Mouse (Mus musculus) heart, postnatal 14 days (tissue): ENCODE measurements around the gene Tulp4. TPM values are rescaled to one million over a fixed set of nuclear protein-coding genes. Genes with fewer than 3 reads are reported as not detected.
A peak's percentile ranks its signal among the peaks of the same experiment; 100 is the strongest.
"Not testable (repeated sequence)": the region's sequence is repeated elsewhere in the genome, so short reads cannot be mapped to it uniquely, and the experiment has no call there.

Experiments
- DNase-seq, 2 experiments: peaks; one replicate each; pipeline ENCODE4 v3.0.0; 2021 to 2022
- intact Hi-C: fragments of 180-260 bp; cut with DNase I; formaldehyde crosslinking; loops from one replicate; pipeline ENCODE4 v1.15.1; 2025
- total RNA-seq, 2 experiments: library from RNA; stranded (reverse); gene quantifications; 2 replicates each; pipeline ENCODE4 v1.2.3; 2021

Gene Tulp4
- total RNA-seq, 2 experiments from 2014 or later: 113 to 115 TPM

GRCm38 (mm10) chr17:6180421-6180820 is 74.2 kb downstream of the Tulp4 start:
- DNase-seq: no peak
- intact Hi-C loops: no loop called here

DNA sequence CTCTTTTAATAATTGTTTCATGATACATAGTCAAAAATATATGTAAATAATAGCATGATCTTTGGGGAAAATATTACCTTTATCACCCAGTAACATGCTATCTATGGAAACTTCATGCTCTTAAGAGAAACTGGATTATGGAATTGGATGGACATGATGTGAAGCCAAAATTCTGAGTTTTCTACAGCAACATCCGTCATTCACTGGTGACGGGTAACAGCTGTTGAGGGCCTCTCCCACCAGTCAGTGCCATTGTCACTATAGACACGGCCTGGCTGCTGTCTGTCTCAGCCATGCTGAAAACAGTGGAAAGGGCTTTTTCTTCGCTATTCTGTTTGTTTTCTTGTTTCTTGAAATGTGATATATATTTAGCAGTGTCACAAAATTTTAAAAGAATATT is 76.5 kb downstream of the Tulp4 start:
- DNase-seq: peak in 1 of 2 experiments; percentile 25
- intact Hi-C loops: no loop called here

DNA sequence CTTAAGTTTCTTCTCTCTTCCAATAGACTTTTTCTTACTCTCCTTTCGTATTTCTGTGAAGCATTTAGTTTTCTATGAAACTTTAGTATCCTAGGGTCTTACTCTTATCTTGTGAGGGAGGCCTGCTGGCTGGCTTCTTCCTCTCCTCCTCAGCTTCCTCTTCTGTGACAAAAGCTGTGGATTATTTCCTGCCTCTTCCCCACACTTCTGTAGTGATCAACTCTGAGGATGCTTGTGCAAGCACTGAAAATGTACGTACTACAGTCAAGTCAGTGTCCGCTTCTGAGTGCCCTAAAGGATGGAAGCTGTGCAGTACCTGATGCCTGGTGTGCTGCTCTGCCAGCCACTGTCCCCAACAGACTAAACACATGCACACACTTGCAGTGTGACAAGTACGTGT is 80.4 kb downstream of the Tulp4 start:
- intact Hi-C loops: no loop called here
- no peak for DNase-seq

- intact Hi-C loops: no loop called here
Observed at GRCm38 (mm10) chr17:6187183-6187582, 80.9 kb downstream of the Tulp4 start.

DNA sequence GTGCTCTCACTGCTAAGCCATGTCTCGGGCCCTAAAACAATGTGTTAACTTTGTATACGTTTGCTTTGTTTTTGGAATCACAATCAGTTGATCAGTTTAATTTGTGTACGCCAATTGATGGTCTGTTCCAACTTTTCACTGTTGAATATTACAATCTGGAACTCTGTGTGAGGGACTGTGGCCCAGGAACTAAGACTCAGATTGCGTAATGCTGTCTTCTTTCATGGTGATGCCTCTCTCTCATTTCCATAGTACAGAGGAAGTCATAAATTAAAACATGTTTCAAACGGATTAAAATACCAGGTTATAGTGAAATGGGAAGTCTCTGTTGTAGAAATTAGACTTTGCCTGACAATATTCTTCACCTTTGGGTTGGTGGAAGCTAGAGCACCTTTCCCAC is 83.0 kb downstream of the Tulp4 start:
- intact Hi-C loops: no loop called here
- no peak for DNase-seq

More at GRCm38 (mm10) chr17:6187183-6187582, 80.9 kb downstream of the Tulp4 start:
- DNase-seq: no peak

- intact Hi-C loops: no loop called here
- no peak for DNase-seq
Observed at GRCm38 (mm10) chr17:6192275-6192674, 86.0 kb downstream of the Tulp4 start.

DNA sequence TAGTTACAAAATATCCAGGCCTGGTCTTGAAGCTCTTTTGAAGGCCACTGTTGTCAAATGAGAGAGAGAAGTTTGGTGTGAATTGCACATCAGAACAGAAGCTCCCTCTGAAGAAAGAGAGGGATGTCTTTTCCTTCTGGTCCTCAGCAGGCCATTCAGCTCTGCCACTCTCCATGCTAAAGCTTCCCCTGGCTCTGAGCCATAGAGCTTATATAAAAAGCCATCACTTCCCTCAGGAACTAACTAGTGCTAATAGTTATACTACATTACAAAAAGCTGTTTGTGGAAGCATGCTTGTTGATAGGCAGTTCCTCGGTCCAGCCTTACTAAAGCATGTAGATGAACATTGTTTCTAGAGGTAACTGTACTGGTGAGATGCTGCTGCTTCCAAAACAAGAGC is 89.2 kb downstream of the Tulp4 start:
- intact Hi-C loops: no loop called here

DNA sequence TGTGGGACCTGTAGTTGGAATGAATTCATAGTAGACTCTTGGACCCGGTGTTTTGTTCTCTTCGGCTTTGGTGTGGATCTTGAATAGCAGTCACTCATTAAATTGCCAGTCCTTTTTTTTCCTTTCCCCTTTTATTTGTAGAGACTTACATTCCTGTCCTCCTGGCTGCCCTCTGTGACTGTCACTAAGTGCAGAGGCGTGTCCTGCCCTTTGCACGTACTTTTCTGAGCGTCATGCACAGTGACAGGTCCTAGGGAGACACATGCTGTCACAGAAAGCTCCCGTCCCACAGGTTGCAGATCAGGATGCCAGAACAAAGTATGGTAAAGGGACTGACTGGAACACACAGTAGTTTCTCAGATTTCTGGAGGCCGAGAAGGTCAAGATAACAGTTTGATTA is 91.3 kb downstream of the Tulp4 start:
- DNase-seq: no peak
- intact Hi-C loops: no loop called here

More for the DNA sequence above, 89.2 kb downstream of the Tulp4 start:
- DNase-seq: no peak

- intact Hi-C loops: no loop called here
- DNase-seq: no peak
Observed at GRCm38 (mm10) chr17:6198670-6199069, 92.4 kb downstream of the Tulp4 start.

DNA sequence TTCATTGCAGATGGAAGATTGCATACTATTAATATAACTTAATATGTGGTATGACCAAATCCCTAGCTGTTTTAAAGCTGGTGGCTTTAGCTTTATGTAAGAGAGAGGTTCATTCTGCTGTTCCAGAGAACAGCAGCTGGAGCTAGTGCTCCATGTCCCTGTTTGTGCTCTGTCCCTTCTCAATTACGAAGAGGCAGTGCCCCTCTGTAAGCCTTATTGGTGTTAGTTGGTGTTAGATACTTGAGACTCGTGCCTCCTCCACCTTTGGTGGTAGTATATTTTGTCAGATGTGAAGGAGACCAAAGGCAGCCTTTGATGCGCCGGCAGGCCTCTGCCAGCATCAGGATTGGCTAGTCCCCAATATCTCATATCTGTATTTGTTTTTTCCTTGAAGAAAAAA is 92.9 kb downstream of the Tulp4 start:
- intact Hi-C loops: no loop called here
- DNase-seq: no peak

DNA sequence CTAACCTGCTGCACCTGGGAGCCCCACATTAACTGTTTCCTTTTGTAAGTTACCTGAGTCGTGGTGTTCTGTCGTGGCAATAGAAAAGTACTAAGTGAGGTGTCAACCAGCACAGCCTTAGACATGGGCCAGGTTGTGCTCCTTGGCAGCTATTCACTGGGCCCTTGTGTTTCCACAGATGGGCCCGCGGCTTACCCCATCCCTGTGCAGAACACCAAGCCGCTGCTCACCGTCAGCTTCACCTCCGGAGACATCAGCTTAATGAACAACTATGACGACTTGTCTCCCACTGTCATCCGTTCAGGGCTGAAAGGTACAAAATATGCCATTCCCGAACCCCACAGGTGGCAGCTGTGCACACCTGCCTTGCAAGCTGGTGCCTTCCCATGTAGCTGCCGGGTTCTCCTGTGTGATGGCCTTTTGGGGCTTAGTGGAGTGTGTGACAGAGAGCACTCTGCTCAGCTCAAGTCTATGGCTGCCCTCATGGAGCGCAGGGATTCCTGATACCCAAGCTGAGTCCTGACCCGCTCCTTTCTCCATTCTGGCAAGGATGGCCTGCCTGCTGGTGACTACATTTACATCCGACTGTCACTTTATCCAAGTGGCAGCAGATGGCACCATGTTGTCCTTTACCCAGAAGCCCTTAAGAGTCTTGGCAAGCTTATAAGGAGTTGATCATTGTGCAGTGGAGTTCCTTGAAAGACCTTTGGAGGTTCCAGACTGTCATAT is 95.4 kb downstream of the Tulp4 start:
- no peak for DNase-seq
- intact Hi-C loops: no loop called here

DNA sequence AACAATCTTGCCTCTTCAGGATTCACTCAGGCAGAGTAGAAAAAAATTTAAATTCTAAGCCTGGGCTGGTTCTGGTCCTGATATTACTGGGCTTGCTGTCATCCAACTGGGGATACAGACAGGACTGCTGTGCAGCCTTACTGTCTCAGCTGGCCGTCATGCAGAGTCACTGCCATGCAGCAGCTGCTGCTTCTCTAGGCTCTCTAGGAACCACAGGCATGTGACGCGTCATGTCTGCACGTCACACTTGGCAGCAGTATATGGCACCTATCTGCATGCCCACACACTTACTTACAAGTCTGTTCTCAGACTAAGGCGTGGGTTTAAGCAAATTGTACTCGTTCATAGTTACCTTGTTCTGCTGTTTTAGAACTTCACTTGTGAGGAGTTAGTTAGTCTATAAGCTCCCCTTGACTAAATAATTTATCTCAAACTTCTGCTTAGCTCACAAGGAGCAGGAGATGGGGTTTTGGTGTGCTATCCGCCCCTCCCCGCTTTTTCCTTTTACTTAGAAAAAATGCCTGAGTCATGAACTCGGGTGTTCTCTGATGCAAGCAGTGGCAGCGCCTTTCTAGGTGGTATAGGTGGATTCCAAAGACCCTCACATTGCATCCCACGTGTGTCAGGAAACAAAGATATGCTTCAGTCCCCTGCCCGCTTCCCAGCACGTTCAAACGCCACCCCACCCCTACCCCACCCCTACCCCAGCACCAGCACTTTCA is 96.3 kb downstream of the Tulp4 start:
- intact Hi-C loops: no loop called here
- DNase-seq: no peak

- intact Hi-C loops: no loop called here
- DNase-seq: no peak
Observed at GRCm38 (mm10) chr17:6203126-6203525, 96.9 kb downstream of the Tulp4 start.

DNA sequence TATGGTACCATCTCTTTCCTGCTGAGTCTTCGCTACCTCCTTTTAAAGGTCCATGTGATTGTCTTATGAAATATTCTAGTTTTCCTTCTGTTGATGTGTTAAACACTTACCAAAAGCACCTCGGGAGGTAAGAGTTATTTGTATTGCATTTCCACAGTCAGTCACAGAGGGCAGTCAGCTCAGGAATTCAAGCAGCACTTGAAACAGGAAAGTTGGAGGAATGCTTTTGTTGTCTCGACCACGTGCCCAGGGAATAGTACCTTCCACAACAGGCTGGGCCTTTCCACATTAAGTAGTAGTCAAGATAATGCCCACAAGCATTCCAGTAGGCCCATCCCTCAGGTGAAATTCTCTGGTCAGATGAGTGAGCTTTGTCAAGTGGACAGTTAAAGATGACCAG is 97.6 kb downstream of the Tulp4 start:
- intact Hi-C loops: no loop called here
- no peak for DNase-seq

DNA sequence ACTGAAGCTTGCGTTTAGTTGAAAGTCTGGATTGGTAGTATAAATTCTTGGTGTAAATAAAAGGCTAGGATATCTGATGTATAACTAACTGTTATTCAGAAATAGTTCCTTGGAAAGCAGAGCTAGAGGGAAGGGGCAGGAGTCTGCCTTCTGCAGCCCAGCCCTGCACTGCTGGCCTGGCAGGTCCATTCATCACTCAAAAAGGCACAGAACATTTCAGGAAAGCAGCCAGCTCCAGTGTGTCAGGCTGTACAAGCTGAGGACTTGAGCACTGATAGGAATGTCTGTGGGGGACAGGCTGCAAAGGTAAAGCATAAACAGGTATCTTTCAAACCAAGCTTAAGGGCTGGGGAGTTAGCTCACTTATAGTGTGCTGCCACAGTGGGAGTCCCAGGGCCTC is 105.5 kb downstream of the Tulp4 start:
- DNase-seq: peak in 1 of 2 experiments; percentile 42
- intact Hi-C loops: no loop called here

- intact Hi-C loops: loop anchor here (5.0 kb wide), 1 partner anchor 108 kb away; the partner anchor contains the start of gene Tulp4
- DNase-seq: no peak
Observed at GRCm38 (mm10) chr17:6215640-6216039, 109.4 kb downstream of the Tulp4 start.

DNA sequence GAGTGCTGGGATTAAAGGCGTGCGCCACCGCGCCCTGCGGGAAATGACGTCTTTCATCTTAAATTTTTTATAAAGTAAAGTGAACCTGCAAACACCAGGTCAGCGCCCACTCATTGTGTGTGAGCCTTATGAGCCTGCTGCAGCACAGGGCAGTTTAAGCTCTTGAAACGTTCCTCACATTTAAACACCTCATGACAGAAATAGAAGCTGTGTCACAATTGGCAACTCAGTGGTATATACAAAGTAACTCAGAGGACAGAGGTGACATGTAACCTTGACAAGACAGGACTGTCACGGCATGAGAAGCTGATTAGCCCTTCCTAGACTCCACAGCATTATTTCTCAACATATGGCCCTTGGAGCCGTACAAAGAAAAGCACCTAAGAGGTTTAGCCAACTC is 110.3 kb downstream of the Tulp4 start:
- intact Hi-C loops: loop anchor here (5.0 kb wide), 1 partner anchor 109 kb away; the partner anchor contains the start of gene Tulp4
- no peak for DNase-seq

DNA sequence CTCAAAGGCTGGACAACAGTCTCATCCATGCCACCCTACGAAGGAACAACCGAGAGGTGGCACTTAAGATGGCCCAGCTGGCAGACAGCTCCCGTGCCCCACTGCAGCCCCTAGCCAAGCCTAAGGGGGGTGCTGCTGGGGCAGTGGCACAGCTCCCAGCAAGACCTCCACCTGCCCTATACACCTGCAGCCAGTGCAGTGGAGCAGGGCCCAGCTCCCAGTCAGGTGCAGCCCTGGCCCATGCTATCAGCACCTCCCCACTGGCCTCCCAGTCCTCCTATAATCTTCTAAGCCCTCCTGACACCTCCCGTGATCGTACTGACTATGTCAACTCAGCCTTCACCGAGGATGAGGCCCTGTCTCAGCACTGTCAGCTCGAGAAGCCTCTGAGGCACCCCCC is 126.4 kb downstream of the Tulp4 start:
- DNase-seq, intact Hi-C loops: not testable (repeated sequence)

GRCm38 (mm10) chr17:6251298-6251697 is 145.1 kb downstream of the Tulp4 start:
- DNase-seq, intact Hi-C loops: not testable (repeated sequence)

GRCm38 (mm10) chr17:6256400-6257069 is 150.3 kb downstream of the Tulp4 start, which contains the start of gene Tmem181a:
Tmem181a (plus strand) TSS chr17:6256860.
- intact Hi-C loops, DNase-seq: not testable (repeated sequence)

DNA sequence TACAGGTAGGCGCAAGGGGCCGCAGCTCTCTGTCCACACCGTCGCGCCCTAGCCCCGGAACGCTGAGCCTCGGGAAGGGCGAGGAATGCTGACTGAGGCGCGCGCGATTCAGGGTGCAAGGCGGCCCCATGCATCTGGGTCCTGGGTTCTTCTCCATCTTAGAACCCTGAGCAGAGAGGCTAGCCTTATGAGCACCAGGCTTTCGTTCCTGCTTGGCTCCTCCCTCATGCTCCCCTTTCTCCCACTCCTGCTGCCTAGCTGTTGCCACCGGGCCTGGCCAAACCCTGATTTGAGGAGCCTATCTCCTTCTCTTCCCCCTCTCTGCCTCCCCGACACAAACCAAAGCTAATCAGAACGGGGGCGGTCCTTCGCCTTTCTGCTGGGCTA is 150.8 kb downstream of the Tulp4 start:
- intact Hi-C loops, DNase-seq: not testable (repeated sequence)
